Mouse (Mus musculus): ENCODE measurements at regions not wholly inside any gene's neighbourhood (a gene's known extent, or its start where the extent isn't known, plus 50 kb on each side); places are given as distances from the start of the nearest gene placed in this dataset.

DNA sequence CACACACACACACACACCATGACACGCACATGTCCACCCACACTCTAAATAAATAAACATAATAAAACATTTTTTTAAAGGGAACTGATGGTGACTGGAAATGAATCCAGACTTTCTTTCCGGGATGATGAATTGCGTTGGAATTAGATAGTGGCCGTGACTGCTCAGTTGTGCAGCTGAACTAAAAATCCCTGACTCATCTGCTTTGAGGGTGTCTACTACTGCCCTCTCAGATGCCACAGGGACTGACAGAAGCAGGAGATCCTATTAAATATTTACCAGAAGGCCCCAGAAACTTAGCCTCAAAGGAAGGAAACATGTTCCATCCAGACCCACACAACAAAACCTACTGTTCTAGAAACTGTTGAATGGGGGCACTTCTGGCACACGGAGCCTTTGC, 65.7 kb downstream of the Polr2m start:
- DNase-seq (ENCODE audit: low read depth, low spot score): no peak

DNA sequence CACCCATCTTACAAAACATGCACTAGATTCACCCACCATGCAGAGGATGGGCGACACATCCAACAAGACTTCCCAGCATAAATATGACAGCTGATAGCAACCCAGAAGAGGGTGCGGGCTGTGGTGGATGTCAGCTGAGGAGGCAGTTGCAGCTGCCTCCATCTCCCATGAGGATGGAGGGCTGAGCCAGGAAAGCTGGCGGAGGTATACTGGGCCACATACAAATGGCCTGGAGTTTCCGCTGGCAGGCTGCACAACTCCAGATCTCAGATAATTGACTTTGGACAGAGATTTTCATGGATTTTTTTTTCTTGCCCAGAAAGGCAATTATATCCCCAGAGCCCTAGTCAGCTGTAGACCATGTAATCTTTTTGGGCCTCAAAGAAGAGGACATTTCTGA, 67.2 kb downstream of the Polr2m start:
- no peak for DNase-seq (ENCODE audit: low read depth, low spot score)

DNA sequence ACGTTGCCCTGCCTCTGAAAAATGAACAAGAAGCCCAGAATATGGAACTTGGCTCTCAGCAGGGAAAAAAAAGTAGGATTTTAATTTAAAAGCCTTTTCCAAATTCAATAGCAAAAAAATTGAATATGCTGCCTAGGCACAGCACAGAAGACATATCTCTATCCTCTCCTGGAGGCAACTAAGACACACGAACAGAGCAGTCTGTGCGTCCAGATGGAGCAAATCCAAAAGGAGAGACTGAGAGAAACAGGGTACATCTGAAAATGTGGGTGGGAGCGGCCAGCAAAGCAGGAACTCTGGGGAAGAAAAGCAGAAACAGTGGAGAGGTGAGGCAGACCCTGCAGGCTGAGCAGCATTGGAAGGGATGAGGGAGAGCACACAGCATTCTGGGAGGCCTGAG, 68.5 kb downstream of the Polr2m start:
- no peak for DNase-seq (ENCODE audit: low read depth, low spot score)

DNA sequence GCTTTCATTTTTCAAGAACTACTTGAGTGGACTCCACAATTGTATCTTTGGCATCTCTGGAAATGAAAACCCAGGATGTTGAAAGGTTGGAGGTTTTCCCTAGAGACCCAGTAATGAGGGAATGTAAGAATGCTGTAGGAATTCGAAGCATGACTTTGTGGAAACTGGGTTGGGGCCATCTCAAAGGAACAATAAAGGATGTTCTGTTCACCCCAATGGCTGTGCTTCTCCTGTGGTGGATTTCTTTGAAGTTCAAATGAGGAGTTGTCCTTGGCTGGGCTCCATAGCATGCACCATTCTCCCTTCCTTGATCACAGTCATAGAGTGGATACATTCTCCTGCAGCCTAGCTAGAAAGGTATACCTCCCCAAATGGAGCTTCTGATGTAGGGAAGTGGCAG, 74.6 kb downstream of the Polr2m start:
- no peak for DNase-seq (ENCODE audit: low read depth, low spot score)

DNA sequence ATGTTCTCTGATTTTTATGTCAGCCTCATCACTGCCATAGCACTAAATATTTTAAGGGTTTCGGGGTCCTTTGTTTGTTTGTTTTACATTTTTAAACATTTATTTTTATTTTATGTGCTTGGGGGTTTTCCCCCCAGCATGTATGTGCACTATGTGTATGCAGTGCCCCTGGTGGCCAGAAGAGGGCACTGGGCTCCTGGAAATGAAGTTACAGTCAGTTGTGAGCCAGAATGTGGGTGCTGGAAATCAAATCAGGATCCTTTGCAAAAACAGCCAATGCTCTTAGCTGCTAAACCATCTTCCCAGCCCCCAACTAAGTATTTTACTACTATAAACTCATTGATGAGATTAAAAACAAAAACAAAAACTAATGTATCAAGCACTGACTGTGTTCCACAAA, 75.8 kb downstream of the Polr2m start:
- no peak for DNase-seq (ENCODE audit: low read depth, low spot score)

DNA sequence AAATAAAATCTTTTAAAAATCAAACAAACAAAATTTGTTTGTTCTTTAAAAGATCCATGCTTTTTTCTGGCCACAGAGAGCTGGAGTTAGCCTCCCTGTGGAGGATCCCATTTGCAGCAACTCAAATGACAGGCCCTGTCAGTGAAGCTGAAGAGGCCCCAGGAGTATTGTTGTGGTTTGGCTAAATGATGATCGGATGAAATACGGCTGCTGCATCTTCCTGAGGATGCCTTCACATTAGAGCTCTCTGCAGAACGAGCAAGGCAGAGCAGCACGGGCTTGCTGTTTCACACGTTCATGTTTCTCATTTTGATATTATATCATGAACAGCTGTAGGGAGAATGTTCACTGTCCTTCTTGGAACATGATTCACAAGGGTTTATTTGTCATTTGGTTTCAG, 76.8 kb downstream of the Polr2m start:
- no peak for DNase-seq (ENCODE audit: low read depth, low spot score)

DNA sequence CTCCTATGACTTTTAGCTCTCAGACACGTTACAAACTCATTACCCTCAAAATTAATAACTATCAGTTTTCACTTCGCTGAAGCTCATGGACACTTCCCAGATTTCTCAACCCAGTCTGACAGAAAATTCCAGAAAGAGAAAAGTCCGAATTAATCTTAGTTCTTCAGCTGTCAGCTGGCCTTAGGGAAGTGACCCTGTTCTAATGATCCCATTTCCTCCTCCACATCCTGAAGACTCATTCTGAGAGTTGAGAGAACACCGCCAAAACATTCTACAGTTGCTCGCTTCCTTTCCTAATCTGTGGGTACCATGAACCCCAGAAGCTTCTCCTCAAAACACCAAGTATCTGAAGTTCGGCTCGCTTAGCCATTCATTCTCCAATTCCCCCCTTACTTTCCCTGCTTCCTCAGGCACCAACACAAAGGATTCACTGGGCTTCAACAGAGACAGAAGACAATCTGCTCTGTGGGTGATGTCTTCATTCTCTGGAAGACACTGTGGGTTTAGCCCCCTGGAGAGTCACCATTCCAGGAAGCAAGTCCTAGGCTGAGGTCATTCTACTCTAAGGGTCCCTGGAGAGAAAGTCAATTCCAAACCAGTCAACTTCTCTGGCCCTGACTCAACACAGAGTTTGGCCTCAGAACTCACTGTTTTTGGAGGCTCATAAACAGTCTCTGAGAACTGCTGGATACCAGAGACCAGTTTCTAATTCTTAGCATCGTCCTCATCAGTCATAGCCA, 81.2 kb downstream of the Polr2m start:
- no peak for DNase-seq (ENCODE audit: low read depth, low spot score)

DNA sequence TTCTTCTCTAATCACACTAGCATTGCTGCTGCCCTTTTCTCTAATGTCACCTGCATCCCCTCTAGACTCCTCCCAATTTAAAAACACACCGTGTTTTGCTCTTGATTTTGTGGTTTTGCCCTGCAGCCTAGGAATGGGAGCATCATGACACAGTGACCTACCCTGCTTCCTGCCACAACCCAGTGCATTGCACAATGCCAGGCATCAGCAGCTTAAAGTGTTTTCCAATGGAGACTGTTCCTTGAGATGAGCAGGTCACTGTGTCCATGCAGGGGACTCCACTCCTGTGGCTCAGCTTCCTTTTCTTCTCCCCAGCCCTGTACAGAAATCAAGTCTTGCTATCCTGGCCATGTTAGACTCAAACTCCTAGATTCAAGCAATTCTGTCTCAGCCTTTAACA, 84.1 kb downstream of the Polr2m start:
- DNase-seq (ENCODE audit: low read depth, low spot score): no peak

DNA sequence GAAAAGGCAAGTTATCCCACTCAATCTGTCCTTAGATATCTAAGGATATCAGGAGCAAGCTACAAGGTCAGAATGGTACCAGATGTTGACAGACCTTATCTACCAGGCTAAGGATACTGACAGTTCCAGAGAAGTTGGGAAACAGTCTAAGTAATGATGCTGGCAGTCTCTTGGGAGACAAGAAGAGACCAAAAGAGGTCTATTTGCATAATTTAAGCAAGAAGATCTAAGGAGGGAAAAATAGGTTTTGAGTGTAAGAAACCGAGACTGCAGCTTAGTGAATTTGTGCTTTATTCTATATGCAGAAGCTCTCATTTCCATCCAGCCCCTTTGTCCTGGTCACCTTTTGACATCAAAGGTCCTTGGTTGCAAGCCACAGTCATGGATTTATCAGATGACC, 86.4 kb downstream of the Polr2m start:
- no peak for DNase-seq (ENCODE audit: low read depth, low spot score)

DNA sequence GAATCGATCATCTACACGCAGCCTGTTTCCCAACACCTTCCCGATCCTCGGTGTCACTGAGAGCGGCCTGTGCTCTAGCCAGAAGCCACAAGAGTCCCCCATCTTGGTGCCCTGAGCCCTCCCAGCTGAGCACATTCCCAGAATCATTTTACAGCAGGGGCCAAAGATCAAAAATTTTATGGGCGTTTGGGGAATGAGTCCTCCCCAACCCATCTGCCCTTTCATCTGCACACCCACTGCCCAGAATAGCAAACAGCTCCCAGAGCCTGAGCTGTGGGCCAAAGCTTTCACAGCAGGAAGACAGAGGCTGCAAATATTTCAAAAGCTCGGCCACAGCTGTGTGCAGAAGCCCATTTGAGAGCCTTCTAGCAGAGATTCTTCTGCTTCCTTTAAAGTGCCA, 89.0 kb downstream of the Polr2m start:
- DNase-seq (ENCODE audit: low read depth, low spot score): peak; percentile 12

DNA sequence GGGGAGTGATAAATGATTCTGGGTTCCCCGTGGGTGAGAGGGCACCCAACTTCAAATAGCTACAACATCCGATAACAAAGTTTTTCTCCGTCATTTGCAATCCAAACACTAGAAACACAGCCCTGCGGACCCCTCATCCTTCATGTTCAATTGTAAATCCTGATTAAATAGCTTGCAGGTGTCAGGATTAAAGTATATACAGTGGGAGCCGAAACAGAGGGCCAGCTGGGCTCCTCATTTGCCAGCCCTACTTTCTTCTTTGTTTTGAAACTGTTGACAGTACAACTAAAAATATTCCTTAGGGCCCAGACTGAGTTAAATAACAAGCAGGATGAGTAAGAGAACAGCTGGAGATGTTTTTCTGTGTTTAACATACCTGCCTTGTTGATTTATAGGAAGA, 95.5 kb downstream of the Polr2m start:
- no peak for DNase-seq (ENCODE audit: low read depth, low spot score)

DNA sequence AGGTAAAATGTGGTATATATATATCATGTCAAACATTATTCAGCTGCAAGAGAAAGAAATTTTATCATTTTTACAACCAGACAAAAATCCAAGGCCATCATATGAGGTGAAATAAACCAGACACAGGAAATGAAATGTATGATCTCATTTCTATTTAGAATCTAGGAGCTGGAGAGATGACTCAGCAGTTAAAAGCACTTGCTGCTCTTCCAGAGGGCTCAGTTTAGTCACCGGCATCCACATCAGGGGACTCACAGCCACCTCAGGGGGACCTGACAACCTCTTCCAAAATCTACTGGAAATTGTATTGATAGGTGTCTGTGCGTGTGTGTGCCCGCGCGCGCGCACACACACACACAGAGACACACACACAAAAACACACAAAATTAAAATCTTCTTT, 98.3 kb downstream of the Polr2m start:
- DNase-seq (ENCODE audit: low read depth, low spot score): no peak

DNA sequence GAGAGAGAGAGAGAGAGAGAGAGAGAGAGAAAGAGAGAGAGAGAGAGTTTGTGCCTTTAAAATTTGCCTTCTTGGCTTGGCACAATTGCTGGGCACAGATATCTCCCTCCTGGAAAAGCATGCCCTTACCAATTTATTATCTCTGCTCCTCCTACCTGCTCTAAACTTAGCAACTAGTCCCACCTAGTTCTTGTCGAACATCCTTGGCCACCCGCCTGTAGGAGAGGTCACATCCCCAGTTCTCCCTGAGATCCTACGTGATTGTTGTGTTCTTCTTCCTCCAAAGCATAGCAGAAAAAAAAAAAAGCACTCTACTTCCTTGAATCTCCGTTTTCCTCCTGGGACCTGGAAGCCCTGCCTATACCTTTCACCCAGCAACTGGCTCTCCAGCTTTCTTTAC, 101.8 kb downstream of the Polr2m start:
- no peak for DNase-seq (ENCODE audit: low read depth, low spot score)

DNA sequence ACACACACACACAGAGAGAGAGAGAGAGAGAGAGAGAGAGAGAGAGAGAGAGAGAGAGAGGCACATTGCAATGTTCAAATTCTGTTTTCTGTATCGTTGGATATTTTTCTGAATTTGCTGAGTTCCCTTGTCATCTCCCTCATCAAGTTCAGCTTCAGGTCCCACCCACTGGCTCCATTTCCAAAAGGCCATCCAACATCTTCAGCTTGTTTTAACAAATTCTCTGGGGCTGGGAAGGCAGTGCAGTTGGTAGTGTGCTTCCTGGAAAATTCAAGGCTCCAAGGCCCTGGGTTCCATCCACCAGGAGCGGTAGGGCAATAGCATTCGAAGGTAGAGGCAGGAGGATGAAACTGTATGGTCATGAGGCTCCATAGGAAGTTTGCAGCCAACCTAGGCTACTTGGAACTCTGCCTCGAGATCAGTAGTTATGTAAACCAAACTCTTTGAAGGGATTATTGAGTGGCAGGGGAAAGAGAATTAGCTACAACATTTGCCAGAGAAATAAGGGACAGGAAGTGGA, 105.9 kb downstream of the Polr2m start:
- no peak for DNase-seq (ENCODE audit: low read depth, low spot score)

DNA sequence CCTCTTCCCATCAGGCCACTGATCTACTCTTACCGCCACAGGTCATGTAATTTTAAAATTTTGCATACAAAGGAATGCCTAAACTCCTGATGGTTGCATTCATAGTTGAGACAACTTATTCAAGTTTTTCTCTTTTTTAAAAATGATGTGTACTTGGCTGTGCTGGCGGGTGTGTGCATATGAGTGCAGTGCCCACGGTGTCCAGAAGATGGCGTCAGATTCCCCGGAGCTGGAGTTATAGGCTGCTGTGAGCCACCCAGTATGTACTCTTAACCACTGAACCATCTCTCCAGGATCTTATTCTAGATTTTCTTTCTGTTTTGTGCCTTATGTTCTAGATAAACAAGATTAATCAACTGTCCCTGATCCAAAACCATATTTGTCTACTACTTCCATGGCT, 116.0 kb downstream of the Polr2m start:
- DNase-seq (ENCODE audit: low read depth, low spot score): no peak

DNA sequence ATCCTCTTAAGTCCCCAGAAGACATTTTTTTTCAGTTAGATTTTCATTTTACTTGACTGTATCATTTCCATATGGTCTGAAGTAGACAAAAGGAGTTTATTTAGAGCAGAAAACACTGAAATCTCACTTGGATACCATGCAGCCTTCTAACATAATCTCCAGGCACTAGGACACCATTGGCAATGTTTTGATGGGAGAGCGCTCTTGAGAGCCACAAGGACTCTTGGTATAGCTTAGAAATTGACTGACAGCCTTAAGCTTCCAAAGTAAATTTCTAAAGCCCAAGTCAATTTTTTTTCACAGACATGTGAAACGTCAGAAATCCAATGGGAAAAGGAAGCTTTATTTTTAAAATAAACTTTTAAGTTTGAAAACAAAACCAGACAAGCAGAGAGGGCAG, 116.5 kb downstream of the Polr2m start:
- no peak for DNase-seq (ENCODE audit: low read depth, low spot score)

DNA sequence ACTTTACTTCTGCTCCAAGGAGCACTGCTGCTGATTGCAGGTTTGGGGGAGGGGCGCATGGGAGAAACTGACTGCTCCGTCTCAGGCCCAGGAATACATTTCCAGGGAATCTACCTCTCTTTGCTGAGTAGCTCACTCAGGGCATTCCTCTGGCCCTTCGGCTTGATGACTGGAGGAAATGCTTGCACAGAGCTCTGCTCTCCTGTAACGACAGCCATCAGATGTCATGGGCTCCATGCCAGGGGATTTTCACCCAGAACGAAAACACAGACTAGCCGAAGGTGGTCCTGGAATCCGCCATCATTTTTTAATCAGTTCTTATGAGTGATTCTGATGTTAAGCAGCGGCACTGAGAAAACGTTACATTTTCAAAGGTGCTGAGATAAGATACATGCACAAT, 119.2 kb downstream of the Polr2m start:
- DNase-seq (ENCODE audit: low read depth, low spot score): no peak

DNA sequence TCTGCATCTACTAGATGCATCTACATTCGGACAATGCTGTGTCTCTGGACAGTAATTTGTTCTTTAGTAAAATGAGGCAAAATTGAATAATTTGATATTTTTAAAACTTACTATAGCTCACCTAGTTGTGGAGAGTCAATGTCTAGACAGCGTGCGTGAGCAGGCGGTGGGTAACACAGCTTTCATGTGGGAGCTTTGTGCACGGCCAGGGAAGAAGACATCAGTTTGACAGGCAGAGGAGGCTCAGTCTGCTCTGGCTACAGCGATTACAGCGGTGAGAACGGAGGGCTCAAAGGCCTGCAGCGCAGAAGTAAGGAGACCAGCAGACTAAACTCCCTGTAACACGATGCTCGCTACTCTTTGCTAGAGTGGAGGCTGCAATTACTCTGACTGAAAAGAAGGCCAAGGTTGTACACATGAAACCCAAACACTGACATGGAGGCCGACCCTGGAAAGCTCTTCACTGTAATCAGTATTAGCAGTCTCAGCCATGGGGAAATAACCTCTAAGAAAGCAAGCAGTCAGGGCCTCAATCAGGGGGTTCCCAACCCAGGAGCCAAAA, 120.5 kb downstream of the Polr2m start:
- no peak for DNase-seq (ENCODE audit: low read depth, low spot score)

DNA sequence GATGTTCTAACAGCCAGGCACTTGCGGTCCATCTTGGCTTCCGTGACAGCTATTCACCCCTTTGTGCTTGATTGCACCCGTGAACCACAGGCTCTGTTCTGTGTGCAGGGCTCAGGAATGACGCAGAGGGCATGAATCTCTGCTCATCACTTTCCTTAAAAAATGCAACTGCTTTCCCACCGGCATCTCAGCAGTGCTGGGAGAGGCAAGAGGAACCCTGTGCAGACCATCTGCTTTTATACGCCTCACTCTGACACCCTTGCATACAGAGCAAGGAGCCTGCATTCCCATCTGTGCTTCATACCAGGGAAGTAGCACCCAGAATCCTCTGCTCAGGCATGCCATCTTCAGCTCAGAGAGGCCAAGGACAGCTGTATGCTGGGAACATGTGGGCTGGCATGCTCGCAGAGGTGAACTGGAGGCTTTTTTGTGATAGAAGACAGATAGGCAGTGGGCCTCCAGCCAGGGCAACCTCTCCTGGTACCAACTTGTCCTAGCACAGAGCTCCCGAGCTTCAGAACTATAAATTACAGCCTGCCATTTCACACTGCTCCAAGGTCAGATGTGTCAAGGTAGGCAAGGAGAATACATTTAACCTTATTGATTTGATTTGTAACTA, 121.6 kb downstream of the Polr2m start:
- no peak for DNase-seq (ENCODE audit: low read depth, low spot score)

DNA sequence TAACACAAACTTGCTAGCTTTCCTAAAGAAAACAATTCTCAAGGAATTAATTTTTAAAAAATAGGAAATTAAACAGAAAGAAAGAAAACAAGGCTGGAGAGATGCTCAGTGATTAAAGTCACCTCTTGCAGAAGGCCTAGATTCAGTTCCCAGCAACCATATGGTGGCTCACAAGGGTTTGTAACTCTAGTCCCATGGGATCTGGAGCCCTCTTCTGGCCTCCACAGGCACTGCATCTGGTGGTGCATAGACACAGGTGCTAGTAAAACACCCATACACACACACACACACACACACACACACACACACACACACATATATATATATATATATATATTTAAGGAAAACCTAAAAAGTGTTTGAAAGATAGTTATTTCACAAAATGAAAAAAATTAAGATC, 123.3 kb downstream of the Polr2m start:
- no peak for DNase-seq (ENCODE audit: low read depth, low spot score)

DNA sequence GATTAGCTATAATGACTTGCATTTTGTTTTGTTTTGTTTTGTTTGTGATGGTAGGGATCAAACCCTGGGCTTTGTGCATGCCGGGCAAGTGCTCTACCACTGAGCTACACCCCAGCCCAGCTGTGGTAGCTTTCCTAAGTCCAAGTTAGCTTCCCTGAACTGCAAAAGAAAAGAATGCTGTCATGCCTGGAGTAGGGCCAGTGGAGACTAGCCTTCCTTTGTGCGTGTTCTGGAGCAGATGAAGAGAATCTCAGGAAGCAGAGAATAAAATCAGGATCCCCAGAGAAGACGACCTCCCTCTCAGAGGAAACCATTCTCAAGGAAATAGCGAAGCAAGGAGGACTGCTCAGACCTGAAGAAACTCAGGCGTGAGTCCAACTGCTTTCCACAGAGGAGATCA, 123.8 kb downstream of the Polr2m start:
- DNase-seq (ENCODE audit: low read depth, low spot score): no peak

DNA sequence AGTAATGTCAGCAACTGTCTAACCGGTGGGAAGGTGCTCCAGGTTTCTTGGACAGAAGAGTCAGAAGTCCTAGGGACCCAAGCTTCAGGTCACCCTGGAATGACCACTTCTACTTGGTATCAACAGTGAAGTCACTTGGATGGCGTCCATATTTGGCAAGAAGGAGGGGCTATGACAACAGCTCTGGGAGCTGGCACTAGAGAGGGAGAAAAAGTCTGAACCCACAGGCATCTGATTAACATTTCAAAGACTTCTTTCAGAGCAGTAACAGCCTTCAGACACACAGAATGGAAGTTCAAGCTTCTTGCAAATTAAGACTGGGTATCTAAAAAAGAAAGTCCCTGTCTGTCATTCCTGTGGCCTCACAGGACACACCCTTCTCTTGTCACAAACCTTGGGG, 124.4 kb downstream of the Polr2m start:
- DNase-seq (ENCODE audit: low read depth, low spot score): no peak

DNA sequence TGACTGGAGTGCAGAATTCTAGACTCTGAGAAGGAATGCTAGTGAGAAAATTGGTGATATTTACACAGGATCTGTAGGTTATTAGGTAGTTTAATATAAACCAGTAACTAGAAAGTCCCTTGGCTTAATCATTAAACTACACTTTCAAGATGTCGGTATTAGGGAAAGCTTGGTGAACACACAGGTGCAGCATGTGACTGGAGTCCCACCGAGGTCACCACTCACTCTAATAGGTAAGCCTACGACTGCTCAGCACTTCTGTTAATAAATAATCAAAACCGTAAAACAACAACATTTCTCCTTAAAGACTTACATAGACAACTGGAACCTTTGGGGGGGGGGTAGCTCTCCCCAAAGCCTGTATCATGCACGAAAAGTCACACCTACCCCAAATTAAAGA, 125.1 kb downstream of the Polr2m start:
- DNase-seq (ENCODE audit: low read depth, low spot score): no peak
